Mouse (Mus musculus): ENCODE results near the gene Hspa14. TPM values are rescaled to one million over a fixed set of nuclear protein-coding genes. Genes with fewer than 3 reads are reported as not detected.

Gene Hspa14
- total RNA-seq, 2 experiments from 2014 or later, result 9.4 to 12.0 TPM

GRCm38 (mm10) chr2:3475746-3476251 is 36.8 kb downstream of the Hspa14 start:
- TF ChIP-seq CTCF (IDR thresholded peaks at IDR 0.05), result no peak
- intact Hi-C loops (cut with DNase I), result loop anchor here (5.0 kb wide), 2 partner anchors 37 to 53 kb away; partner anchors contain the start of genes Cdnf, Dclre1c, Gm45902 and Hspa14
- Histone ChIP-seq H3K4me3 (peak overlapping the region; percentile 99), H3K27ac (peak overlapping the region; percentile 84)
- no peak for DNase-seq

DNA sequence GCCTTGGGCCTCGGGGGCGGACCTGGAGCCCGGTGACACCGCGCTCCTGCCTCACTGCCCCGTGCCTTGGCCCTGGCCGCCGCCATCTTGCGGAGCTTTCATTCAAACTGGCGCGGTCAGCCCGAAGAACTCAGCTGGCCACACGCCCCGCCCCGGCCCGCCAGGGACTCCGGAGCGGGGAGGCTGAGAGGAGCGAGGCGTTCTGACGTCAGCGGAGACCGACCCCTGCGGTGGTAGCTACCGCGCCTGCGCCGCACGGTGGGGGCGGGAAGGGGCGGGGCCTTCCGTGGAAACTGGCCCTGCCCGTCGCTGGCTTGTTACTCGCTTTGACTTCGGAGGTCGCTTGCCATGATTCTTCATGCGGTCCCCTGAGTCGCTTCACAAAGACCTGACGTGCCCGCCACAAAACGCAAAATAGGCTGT is 37.7 kb downstream of the Hspa14 start, which contains the start of gene Suv39h2:
TSS of gene Suv39h2 (minus strand) at position 171 of the 423 bp plus-strand sequence.
- DNase-seq, result peak; percentile 99
- intact Hi-C loops (cut with DNase I), result loop anchor here (5.0 kb wide), 2 partner anchors 37 to 53 kb away; partner anchors contain the start of genes Cdnf, Dclre1c, Gm45902 and Hspa14
- Histone ChIP-seq H3K27ac (peak within 1 kb of the TSS; percentile 84), H3K4me3 (peak within 1 kb of the TSS; percentile 99)
- TF ChIP-seq CTCF (IDR thresholded peaks at IDR 0.05), result no peak

- DNase-seq, result peak; percentile 67
- no peak for TF ChIP-seq CTCF (IDR thresholded peaks at IDR 0.05)
- intact Hi-C loops (cut with DNase I), result no loop called here
Observed at GRCm38 (mm10) chr2:3474361-3474805, 38.2 kb downstream of the Hspa14 start.

DNA sequence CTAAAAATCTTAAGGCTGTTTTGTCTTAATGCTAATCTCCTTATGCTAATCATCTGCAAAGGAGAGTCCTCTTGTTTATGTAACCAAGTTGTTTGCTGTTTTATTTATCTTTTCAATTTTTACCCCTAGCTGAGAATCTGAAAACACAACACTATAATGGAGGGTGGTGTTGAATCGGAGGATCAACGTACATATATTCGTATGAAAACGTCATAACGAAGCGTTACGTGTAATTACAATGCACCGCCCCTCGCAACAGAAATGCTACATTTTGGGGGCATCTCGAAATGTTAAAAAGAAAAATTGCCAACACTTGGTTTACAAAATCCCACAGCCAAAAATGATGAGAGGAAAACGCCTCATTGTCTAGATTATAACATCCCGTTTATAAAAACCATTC is 38.7 kb downstream of the Hspa14 start:
- DNase-seq, result no peak
- intact Hi-C loops (cut with DNase I), result no loop called here
- Histone ChIP-seq H3K4me3 (peak overlapping the region; percentile 99), H3K27ac (no peak overlapping the region)
- no peak for TF ChIP-seq CTCF (IDR thresholded peaks at IDR 0.05)

More at GRCm38 (mm10) chr2:3474361-3474805, 38.2 kb downstream of the Hspa14 start:
- Histone ChIP-seq H3K4me3 (peak overlapping the region; percentile 99), H3K27ac (peak overlapping the region; percentile 84)

- intact Hi-C loops (cut with DNase I), result no loop called here
- no peak for DNase-seq
- no peak for TF ChIP-seq CTCF (IDR thresholded peaks at IDR 0.05)
- Histone ChIP-seq H3K27ac (no peak overlapping the region), H3K4me3 (no peak overlapping the region)
Observed at GRCm38 (mm10) chr2:3456590-3456989, 56.0 kb downstream of the Hspa14 start.

GRCm38 (mm10) chr2:3453096-3453495 is 59.5 kb downstream of the Hspa14 start:
- Histone ChIP-seq H3K4me3 (no peak overlapping the region), H3K27ac (no peak overlapping the region)
- no peak for TF ChIP-seq CTCF (IDR thresholded peaks at IDR 0.05)
- no peak for DNase-seq
- intact Hi-C loops (cut with DNase I), result no loop called here

- H3K4me3 ChIP-seq, result no peak overlapping the region
- H3K27ac ChIP-seq, result no peak overlapping the region
- TF ChIP-seq CTCF (IDR thresholded peaks at IDR 0.05), result no peak
- intact Hi-C loops (cut with DNase I), result no loop called here
- DNase-seq, result no peak
Observed at GRCm38 (mm10) chr2:3449431-3449830, 63.2 kb downstream of the Hspa14 start.

GRCm38 (mm10) chr2:3445984-3446383 is 66.6 kb downstream of the Hspa14 start:
- no peak for DNase-seq
- intact Hi-C loops (cut with DNase I), result no loop called here
- Histone ChIP-seq H3K4me3 (no peak overlapping the region), H3K27ac (no peak overlapping the region)
- no peak for TF ChIP-seq CTCF (IDR thresholded peaks at IDR 0.05)

GRCm38 (mm10) chr2:3444206-3444605 is 68.4 kb downstream of the Hspa14 start:
- intact Hi-C loops (cut with DNase I), result no loop called here
- no peak for DNase-seq
- no peak overlapping the region for H3K27ac ChIP-seq
- TF ChIP-seq CTCF (IDR thresholded peaks at IDR 0.05), result no peak
- H3K4me3 ChIP-seq, result no peak overlapping the region

Other genes starting within 250 kb of the Hspa14 start
- 10 to 100 TPM; 11.0 to 12.9 TPM for gene Nmt2, start 228.6 kb downstream of the Hspa14 start, total RNA-seq (2021)
- gene Rpp38, start 180.2 kb downstream of the Hspa14 start, total RNA-seq (2021), result 1 to 10 TPM; 6.8 to 7.3 TPM
- under 1 TPM in 1 of 2 experiments, not detected in 1; 0.64 TPM for gene Acbd7, start 176.6 kb downstream of the Hspa14 start, total RNA-seq (2021)
- not detected for gene Olah, start 115.6 kb downstream of the Hspa14 start, total RNA-seq (2021)
- not detected for gene Meig1, start 90.2 kb downstream of the Hspa14 start, total RNA-seq (2021)
- 1 to 10 TPM; 2.3 to 3.5 TPM for gene Dclre1c, start 88.7 kb downstream of the Hspa14 start, total RNA-seq (2021)
- 1 to 10 TPM in 1 of 2 experiments, under 1 TPM in 1; 0.71 to 1.3 TPM for gene Suv39h2, start 37.8 kb downstream of the Hspa14 start, total RNA-seq (2021)
- gene Gm45902, start within 50 bp of the Hspa14 start, total RNA-seq (2021), result under 1 TPM; 0.70 to 0.89 TPM
- 10 to 100 TPM; 41.3 to 46.6 TPM for gene Cdnf, start 216 bp upstream of the Hspa14 start, total RNA-seq (2021)
- 1 to 10 TPM; 1.3 to 4.3 TPM for gene Fam107b, start 57.7 kb upstream of the Hspa14 start, total RNA-seq (2021)